9 mouse cellular contexts compared by ENCODE assay signal in the genomic region with DNA sequence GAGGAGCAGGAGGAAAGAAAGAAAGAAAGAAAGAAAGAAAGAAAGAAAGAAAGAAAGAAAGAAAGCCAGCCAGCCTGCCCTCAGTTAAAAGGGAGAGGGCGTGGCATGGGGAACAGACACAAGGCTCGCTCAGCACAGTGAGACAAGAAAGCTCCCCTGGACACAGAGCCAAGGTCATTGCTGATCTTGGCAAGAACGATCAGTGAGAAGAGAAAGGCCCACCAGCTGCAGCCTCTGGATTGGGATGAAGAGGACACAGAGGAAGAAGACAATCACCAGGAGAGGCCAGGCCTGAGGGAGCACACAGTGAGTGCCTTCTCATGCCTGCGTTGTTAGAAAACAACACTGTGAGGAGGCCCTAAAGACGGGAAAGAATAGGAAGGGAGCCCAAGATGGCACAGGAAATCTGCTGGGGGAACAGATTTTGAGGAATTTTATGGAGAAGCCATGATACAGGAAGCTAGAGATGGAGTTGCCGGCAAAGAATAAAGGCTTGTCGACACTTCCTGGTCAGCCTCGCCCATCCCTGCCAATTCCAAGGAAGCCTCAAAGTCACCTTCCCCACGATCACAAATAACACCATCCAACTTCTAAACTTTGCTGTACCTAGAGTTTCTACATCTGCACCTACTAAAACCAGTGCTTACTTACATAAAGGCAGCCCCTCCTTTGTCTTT. TPM values are rescaled to one million over a fixed set of nuclear protein-coding genes. Genes with fewer than 3 reads are reported as not detected.
DNase-seq lines count a peak whose midpoint lies in the region; ATAC-seq and TF ChIP-seq lines count a peak whose summit lies in the region.
"Had no signal": no experiment of that assay in that cellular context is flagged by ENCODE, and none has a peak within 500 bp of the region (broad histone marks: within the 10 kb centered on the region; RNA-seq: fewer than 3 reads in every experiment).

No protein-coding gene starts in this region.

- no peak overlapping the region for H3K9ac ChIP-seq in lung, embryonic 15.5 days
- no peak overlapping the region for H3K9ac ChIP-seq in intestine, postnatal 0 days (ENCODE audit: low read depth, low read length)
- H3K9ac ChIP-seq in hindbrain, embryonic 12.5 days, result no peak overlapping the region
- H3K9ac ChIP-seq: midbrain, embryonic 13.5 days had no signal

- H3K4me3 ChIP-seq in lung, embryonic 15.5 days, result no peak overlapping the region
- no peak overlapping the region for H3K4me3 ChIP-seq in lung, adult 2 months (replicated peaks; ENCODE audit: extremely low read depth, low read depth, low read length)
- no peak overlapping the region for H3K4me3 ChIP-seq in intestine, postnatal 0 days (ENCODE audit: low read depth, low read length)
- no peak overlapping the region for H3K4me3 ChIP-seq in hindbrain, embryonic 12.5 days
- H3K4me3 ChIP-seq: midbrain, embryonic 13.5 days had no signal

- peaks cover 66% of the 10 kb centered on the region for H3K4me1 ChIP-seq in lung, embryonic 15.5 days
- H3K4me1 ChIP-seq in lung, adult 2 months (ENCODE audit: control insufficient read depth, insufficient read depth, low read length), result peaks cover 41% of the 10 kb centered on the region
- H3K4me1 ChIP-seq in intestine, postnatal 0 days (replicated peaks; ENCODE audit: control insufficient read depth, insufficient read depth, low read length), result peaks cover 15% of the 10 kb centered on the region; the same call in 1 of the 2 replicates
- H3K4me1 ChIP-seq in hindbrain, embryonic 12.5 days, result no peaks in the 10 kb centered on the region

- H3K4me2 ChIP-seq in lung, embryonic 15.5 days, result no peak overlapping the region
- peak overlapping the region; percentile 32 for H3K4me2 ChIP-seq in intestine, postnatal 0 days (replicated peaks; ENCODE audit: low read depth)
- H3K4me2 ChIP-seq in hindbrain, embryonic 12.5 days (replicated peaks), result no peak overlapping the region
- H3K4me2 ChIP-seq: midbrain, embryonic 13.5 days had no signal

- no peak for DNase-seq in lung, adult 2 months
- DNase-seq in gastrocnemius, adult 8-10 months (ENCODE audit: low spot score in 2 of 2), result peak; percentile 37 to 38
- peak; percentile 61 for DNase-seq in skeletal muscle tissue, adult 2 months (ENCODE audit: low read depth, low spot score)
- DNase-seq in frontal cortex, postnatal 10 days (ENCODE audit: low spot score in 2 of 2), result no peak
- DNase-seq in cerebellum, adult 8-10 months, result no peak

- no peaks in the 10 kb centered on the region for H3K9me3 ChIP-seq in lung, embryonic 15.5 days
- no peaks in the 10 kb centered on the region for H3K9me3 ChIP-seq in intestine, postnatal 0 days (ENCODE audit: control insufficient read depth)
- no peaks in the 10 kb centered on the region for H3K9me3 ChIP-seq in hindbrain, embryonic 12.5 days (replicated peaks)
- H3K9me3 ChIP-seq: midbrain, embryonic 13.5 days had no signal

- 58% methylated on average over 9 of the region's 9 CpGs for WGBS in lung, embryonic 15.5 days
- 20% methylated on average over 9 of the region's 9 CpGs for WGBS in lung, adult 2 months
- 35% methylated on average over 9 of the region's 9 CpGs for WGBS in intestine, postnatal 0 days
- WGBS in hindbrain, embryonic 12.5 days, result 72% methylated on average over 9 of the region's 9 CpGs

- no peak for ATAC-seq in lung, embryonic 15.5 days (ENCODE audit: borderline replicate concordance, extremely low read depth, low FRiP score, low TSS enrichment)
- peak; percentile 46; the same call in 1 of the 2 replicates for ATAC-seq in intestine, postnatal 0 days
- no peak for ATAC-seq in hindbrain, embryonic 12.5 days (ENCODE audit: low FRiP score)
- ATAC-seq: midbrain, embryonic 13.5 days had no signal

- TF ChIP-seq POLR2A in lung, adult 2 months (IDR thresholded peaks at IDR 0.05; ENCODE audit: borderline replicate concordance, extremely low read depth, low read depth, low read length), result no peak

- TF ChIP-seq CTCF in lung, adult 2 months (IDR thresholded peaks at IDR 0.05; ENCODE audit: insufficient read depth, low read length), result no peak
- TF ChIP-seq CTCF in intestine, postnatal 0 days (IDR thresholded peaks at IDR 0.05; ENCODE audit: low read depth), result no peak

- no peaks in the 10 kb centered on the region for H3K36me3 ChIP-seq in lung, embryonic 15.5 days
- no peaks in the 10 kb centered on the region for H3K36me3 ChIP-seq in intestine, postnatal 0 days (ENCODE audit: control insufficient read depth, insufficient read depth)
- H3K36me3 ChIP-seq in hindbrain, embryonic 12.5 days, result no peaks in the 10 kb centered on the region
- H3K36me3 ChIP-seq: midbrain, embryonic 13.5 days had no signal

- H3K27ac ChIP-seq in lung, embryonic 15.5 days, result peak overlapping the region; percentile 54
- H3K27ac ChIP-seq in intestine, postnatal 0 days (ENCODE audit: low read depth, low read length), result peak overlapping the region; percentile 72
- H3K27ac ChIP-seq in hindbrain, embryonic 12.5 days, result no peak overlapping the region
- H3K27ac ChIP-seq: midbrain, embryonic 13.5 days had no signal

- no peaks in the 10 kb centered on the region for H3K27me3 ChIP-seq in lung, embryonic 15.5 days
- no peaks in the 10 kb centered on the region for H3K27me3 ChIP-seq in intestine, postnatal 0 days (replicated peaks; ENCODE audit: control insufficient read depth, insufficient read depth, low read length)
- H3K27me3 ChIP-seq in hindbrain, embryonic 12.5 days, result no peaks in the 10 kb centered on the region
- H3K27me3 ChIP-seq: midbrain, embryonic 13.5 days had no signal

RNA-seq across cellular contexts. Expression of a gene that starts 44.2 kb away (rescaled TPM):
- 107 and 115 TPM in 2 replicates for polyA plus RNA-seq in lung, embryonic 15.5 days (2015; fragmentation: Nextera tagmentation; extraction: Ambion mirVana)
- 118 and 135 TPM in 2 replicates for polyA plus RNA-seq in lung, adult 2 months (2012; rRNA removed)
- total RNA-seq in gastrocnemius, adult 8-10 months (2022), result 10 to 100 TPM in 2 of 4 experiments, 1 to 10 TPM in 2; 6.3 to 12.7 (median 10.6) TPM
- polyA plus RNA-seq in intestine, postnatal 0 days (2015; fragmentation: Nextera tagmentation; extraction: Ambion mirVana), result 32.3 and 34.1 TPM in 2 replicates
- polyA plus RNA-seq in hindbrain, embryonic 12.5 days (2016; fragmentation: Nextera tagmentation; extraction: Ambion mirVana), result 40.1 and 40.2 TPM in 2 replicates

Comparison
In these comparisons a context has a peak if more than half of its experiments do, and no peak if none do; other contexts are left out.
1. DNase-seq: peak in gastrocnemius, adult 8-10 months (2 of 2) and skeletal muscle tissue, adult 2 months (single experiment); none in lung, adult 2 months (single experiment), frontal cortex, postnatal 10 days (0 of 2) and cerebellum, adult 8-10 months (single experiment).